Mouse (Mus musculus) forelimb bud, embryonic 11.5 days (tissue): ENCODE results near the gene Lamb3.

ENCODE experiments used
- DNase-seq: peaks from one replicate; pipeline ENCODE4 v3.0.0-alpha.2; 2012; ENCODE audit warnings: low read depth, low spot score

The Lamb3 gene

DNA sequence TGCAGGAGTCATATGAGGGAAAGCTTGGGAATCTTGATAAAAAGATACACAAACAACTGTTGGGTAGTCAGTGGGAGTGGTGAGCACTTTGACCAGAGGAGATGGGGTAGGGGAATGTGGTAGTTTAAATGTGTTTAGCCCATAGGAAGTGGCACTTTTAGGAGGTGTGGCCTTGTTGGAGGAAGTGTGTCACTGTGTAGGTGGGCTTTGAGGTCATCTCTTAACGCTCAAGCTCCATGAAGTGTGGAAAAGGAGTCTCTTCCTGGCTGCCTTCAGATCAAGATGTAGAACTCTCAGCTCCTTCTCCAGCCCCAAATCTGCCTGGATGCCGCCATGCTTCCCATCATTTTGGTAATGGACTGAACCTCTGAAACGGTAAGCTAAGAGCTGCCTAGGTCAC is at the start of gene Lamb3:
Gene Lamb3, plus strand, starts transcription at position 197 of the 400 bp plus-strand sequence.
- no peak for DNase-seq

- no peak for DNase-seq
Measured at GRCm38 (mm10) chr1:193159163-193159562, 48.3 kb upstream of the Lamb3 start.

GRCm38 (mm10) chr1:193159613-193160012 is 47.9 kb upstream of the Lamb3 start:
- no peak for DNase-seq

DNA sequence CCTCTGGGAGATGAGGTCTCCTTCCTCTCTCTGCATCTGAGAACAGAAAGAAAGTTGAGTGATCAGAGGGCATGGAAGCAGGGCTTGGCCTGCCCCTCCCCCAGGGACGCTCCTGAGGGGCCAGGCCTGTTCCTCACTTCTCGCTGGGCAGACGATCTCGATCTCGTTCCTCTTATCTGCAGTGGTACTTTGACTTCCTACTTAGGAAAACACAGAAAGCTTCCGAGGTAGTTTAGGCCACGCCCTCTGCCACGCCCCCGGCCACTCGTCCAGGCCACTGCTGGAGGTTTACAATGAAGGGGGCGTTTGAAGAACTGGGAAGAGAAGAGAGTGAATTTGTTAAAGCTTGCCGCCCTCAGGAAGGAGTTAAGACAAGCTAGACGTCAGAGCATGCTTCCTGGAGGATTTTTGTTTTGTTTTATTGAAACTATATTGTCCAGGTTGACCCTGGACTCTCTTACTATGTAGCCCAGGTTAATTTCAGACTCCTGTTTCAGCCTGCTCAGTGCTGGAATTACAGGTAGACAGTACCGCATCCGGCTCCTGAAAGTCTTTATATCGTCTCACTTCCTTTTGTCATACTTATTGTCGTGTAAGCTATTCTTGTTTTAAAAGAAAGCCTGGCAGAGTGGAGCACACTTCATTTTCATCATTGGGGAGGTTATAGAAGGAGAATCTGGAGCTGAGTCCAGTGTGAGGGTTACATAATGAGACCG is 47.0 kb upstream of the Lamb3 start:
- peak; percentile 20 for DNase-seq

- DNase-seq: no peak
Measured at GRCm38 (mm10) chr1:193167746-193168145, 39.8 kb upstream of the Lamb3 start, which contains the start of gene A130010J15Rik. TSS of gene A130010J15Rik (plus strand) at chr1:193168046.

DNA sequence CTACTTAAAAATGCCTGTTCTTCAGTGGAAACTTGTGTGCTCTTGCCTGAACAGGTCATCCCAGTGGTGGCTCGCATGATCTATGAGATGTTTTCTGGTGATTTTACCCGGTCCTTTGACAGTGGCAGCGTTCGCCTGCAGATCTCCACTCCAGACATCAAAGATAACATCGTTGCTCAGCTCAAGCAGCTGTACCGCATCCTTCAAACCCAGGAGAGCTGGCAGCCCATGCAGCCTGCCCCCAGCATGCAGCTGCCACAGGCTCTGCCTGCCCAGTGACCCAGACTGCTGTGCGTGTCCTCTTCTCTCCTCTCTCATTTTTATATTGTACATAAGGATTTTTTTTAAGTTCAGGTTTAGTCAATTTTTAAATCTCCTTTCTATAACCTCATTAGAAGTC is 38.3 kb upstream of the Lamb3 start:
- no peak for DNase-seq

DNA sequence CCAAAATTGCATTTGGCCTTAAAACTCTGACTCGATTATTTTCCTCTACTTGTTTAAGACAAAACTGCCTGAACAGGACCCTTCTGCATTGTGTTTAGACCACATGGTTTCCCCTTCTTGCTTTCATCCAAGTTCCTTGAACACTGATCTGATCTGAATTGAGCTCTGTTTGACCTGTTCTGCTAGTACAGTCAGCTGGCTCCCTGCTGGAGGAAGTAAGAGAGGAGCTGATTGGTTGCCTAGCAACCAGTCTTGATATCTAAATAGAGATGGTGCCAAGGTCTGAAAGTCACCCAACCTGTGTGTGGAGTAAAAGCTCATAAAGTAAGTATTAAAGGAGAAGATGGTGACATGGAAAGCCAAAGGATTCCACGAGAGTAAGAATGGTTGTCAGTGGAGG is 37.6 kb upstream of the Lamb3 start:
- no peak for DNase-seq

GRCm38 (mm10) chr1:193172991-193173809 is 34.3 kb upstream of the Lamb3 start:
- DNase-seq: peak; percentile 99

- no peak for DNase-seq
Measured at GRCm38 (mm10) chr1:193173810-193174129, 33.7 kb upstream of the Lamb3 start.

GRCm38 (mm10) chr1:193174143-193174733 is 33.3 kb upstream of the Lamb3 start:
- no peak for DNase-seq

DNA sequence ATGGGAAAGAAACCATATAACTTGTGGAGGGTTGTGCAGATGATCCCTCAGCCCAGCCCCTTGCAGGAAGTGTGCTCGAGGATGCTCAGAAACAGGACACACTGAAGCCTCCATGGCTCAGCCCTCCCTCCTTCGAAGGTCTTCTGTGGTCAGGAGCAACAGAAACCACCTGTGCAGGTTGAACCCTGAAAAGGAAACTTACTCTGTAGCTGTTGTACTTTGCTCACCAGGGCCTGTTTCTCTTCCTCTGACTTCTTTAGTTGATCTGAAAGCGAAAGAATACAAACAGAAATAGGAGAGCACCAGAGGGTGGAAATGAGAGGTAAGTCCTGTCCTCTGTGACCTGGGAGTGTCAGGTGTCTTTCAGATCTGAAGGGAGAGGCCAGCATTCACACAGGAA is 26.4 kb upstream of the Lamb3 start:
- DNase-seq: no peak

- no peak for DNase-seq
Measured at GRCm38 (mm10) chr1:193188257-193188656, 19.2 kb upstream of the Lamb3 start.

DNA sequence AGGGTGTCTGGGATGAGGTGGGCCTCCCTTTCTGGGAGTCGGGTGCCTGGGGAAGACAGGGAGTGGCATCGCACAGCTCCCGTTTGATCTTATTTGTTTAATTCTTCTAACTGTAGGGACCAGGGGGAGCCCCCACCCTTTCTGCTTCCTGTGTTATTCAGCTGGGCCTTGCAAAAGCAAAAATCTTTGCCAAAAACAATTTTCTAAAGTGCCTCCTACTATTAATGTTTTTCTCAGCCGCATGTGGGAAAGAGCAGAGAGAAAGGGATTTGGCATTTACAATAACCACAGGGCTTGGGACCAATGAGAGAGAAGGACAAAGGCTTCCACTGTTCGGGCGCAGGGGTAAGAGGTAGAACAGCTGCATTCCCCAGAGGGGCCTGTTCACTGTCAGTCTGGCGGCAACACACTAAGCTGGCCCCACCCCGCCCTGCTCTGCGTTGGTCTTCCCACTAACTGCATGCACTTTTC is 18.3 kb upstream of the Lamb3 start:
- peak; percentile 59 for DNase-seq

DNA sequence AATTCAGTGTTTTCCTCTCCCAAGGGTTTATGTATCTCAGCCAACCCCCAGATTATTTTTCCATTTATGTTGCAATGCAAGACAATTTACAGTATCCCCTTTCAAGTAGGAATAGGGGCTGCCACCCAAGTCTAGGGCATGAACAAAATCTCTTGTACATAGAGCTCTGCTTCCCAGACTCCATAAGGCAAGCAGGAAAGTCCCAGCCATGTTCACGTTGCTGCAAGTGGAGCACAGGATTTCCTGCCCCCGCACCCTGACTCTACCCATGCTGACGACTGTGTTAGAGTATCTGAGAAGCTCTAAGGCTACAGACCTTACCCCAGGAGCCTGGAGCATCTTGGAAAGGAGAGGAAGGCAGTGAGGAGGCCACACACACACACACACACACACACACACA is 17.7 kb upstream of the Lamb3 start:
- no peak for DNase-seq

DNA sequence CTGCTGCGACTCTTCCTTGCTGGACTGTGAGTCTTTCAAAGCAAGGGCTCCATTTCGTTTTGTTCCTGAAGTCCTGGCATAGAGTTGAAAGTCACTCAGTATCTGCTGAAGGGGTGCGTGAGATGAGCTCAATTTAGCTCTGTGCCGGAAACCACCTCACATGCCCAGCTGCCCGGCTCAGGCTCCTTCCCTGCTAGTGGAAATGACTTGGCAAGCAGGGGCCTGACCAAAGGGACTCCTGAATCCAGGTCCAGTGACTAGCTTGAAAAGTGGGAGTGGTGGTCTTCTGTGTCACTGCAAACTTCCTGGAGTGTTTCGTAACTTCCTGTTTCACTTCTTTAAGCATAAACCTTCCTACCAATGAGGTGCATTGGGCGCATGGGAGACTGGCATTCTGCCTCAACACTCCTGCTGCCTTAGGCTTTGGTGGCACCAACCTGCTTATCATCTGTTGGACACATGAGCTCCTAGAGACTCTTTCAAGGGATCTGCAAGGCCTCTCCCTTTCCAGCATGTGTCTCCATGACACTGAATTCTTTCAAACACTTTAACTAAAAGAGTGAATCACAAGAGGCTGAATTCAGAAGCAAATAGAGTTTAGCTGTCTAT is 15.7 kb upstream of the Lamb3 start:
- no peak for DNase-seq

DNA sequence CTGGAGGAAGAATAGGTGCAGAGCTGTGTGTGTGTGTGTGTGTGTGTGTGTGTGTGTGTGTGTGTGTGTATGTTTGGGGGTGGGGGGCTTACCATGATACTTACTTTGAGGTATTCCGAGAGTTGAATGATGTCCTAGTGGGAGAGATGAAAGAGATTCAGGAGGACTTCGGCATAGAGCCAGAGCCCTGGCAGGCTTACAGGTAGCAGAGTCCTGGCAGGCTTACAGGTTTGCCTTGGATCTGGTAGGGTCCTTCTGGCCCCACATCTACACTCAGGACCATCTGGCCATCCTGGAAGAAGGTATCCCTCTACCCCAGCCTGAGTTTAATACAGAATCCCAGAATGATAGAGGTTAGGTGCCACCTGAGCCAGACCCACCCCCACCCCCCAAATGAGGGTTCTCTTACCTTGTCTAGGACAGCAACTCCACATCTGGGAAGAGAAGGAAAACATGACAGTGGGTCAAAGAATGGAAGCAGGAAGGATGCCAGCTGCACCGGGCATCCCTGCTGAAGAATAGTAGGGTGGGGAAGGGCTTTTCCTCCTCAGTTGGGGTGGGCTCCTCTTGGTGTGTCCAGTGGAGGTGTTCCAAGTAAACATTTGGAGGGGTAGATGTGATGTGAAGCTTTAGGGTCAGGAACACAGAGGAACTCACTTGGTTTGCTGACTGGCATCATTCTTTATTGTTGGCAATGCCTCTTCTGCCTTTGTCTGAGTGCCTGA is 12.9 kb upstream of the Lamb3 start:
- DNase-seq: no peak

DNA sequence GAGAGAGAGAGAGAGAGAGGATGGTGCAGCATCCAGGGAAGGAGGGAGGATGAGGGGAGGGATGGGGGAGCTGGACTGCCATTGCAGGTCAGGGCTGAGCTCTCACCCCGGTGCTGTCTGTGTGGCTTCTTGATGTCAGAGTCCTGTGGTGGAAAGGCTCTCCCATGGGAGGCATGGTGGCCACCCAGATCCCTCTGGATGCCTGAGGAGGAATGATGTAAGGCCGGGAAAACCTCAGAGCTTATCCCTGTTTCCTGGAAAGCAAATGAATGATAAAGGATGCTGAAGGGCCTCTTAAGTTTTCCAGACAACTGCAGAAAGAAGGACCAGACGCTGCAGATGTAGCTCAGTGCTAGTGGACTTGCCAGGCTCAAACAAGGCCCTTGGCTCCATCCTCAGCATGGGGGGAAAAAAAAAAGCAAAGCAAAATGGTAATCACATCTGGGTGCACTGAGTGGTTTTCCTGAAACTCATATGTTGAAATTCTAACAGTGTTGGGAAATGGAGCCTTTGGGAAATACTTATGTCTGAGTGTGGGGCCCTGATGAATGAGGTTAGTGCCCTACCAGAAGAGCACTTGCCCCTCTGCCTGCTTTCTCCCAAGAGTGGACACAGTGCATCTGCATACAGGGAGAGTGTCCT is 12.2 kb upstream of the Lamb3 start:
- no peak for DNase-seq

- no peak for DNase-seq
Measured at GRCm38 (mm10) chr1:193197494-193198205, 9.8 kb upstream of the Lamb3 start.

DNA sequence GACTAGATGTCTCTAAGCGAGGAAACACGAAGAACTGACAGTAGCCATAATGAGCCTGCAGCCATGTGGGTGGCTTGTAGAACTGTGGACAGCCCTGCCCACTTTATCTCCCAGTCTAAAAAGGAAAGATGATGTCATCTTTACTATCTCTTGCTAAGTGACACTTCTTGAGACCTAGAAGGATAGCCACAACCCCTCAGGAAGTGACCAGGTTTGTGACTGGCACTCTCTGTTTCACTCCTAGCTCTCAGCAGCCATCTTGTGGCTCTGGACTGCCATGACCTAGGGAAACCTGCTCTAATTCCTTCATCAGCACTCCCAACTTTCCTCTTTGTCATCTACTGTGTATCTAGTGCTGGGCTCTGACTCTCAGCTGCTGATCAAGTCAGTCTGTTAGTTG is 9.2 kb upstream of the Lamb3 start:
- no peak for DNase-seq

GRCm38 (mm10) chr1:193200640-193201382 is 6.7 kb upstream of the Lamb3 start:
- no peak for DNase-seq
